28 mouse cellular contexts compared by ENCODE assay signal in the genomic region with DNA sequence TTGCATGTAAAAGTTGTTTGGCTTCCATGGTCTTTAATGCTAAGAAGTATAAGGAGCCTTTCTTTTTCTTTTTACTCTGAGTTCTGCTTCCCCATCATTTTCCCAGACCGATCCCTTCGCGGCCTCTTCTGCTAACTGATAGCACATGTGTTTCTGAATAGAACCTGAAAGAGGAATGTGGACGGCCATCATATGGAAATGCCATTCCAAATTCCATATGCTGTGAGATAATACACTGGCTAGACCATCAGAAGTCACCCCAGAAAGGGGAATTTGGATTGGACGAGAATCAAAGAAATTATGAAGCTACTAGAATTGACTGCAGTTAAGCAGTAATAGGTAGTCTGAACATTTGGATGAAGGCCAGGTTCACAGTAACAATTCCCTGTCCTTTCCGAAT.
DNase-seq lines count a peak whose midpoint lies in the region; ATAC-seq and TF ChIP-seq lines count a peak whose summit lies in the region.
"Had no signal": no experiment of that assay in that cellular context is flagged by ENCODE, and none has a peak within 500 bp of the region (broad histone marks: within the 10 kb centered on the region; RNA-seq: fewer than 3 reads in every experiment).

No protein-coding gene starts in this region.

- no peak for ATAC-seq in embryonic facial prominence, embryonic 11.5 days (replicated peaks; ENCODE audit: insufficient number of reproducible peaks, low FRiP score, low TSS enrichment, low read depth)
- no peak for ATAC-seq in activated CD4-positive, CD25-positive, alpha-beta regulatory T cell, adult 4 months
- ATAC-seq: forebrain, embryonic 16.5 days; lung, postnatal 0 days; midbrain, embryonic 16.5 days had no signal

- no peaks in the 10 kb centered on the region for H3K4me1 ChIP-seq in embryonic facial prominence, embryonic 11.5 days (ENCODE audit: control insufficient read depth, insufficient read depth, low read length)
- H3K4me1 ChIP-seq: hindbrain, embryonic 12.5 days; liver, embryonic 15.5 days; midbrain, embryonic 10.5 days; neural tube, embryonic 13.5 days; stomach, embryonic 15.5 days had no signal

- no peaks in the 10 kb centered on the region for H3K36me3 ChIP-seq in embryonic facial prominence, embryonic 11.5 days (replicated peaks; ENCODE audit: control insufficient read depth, insufficient read depth, low read depth, low read length)
- H3K36me3 ChIP-seq: heart, embryonic 10.5 days; hindbrain, embryonic 12.5 days; liver, embryonic 15.5 days; midbrain, embryonic 10.5 days; neural tube, embryonic 13.5 days; stomach, embryonic 15.5 days had no signal

- no peak overlapping the region for H3K4me3 ChIP-seq in gastrocnemius, adult 2 months
- H3K4me3 ChIP-seq in embryonic facial prominence, embryonic 11.5 days (ENCODE audit: low read depth, low read length), result no peak overlapping the region
- H3K4me3 ChIP-seq: erythroblast, embryonic 14.5 days; heart, embryonic 10.5 days; hindbrain, embryonic 12.5 days; liver, embryonic 15.5 days; midbrain, embryonic 10.5 days; myocyte; neural tube, embryonic 13.5 days; stomach, embryonic 15.5 days had no signal

- intact Hi-C loops in gastrocnemius, adult 2 months (cut with DNase I), result no loop called here

- H3K27me3 ChIP-seq in embryonic facial prominence, embryonic 11.5 days (ENCODE audit: control insufficient read depth, insufficient read depth, low read length), result no peaks in the 10 kb centered on the region
- H3K27me3 ChIP-seq: hindbrain, embryonic 12.5 days; liver, embryonic 15.5 days; neural tube, embryonic 13.5 days; stomach, embryonic 15.5 days had no signal

- no peak overlapping the region for H3K4me2 ChIP-seq in embryonic facial prominence, embryonic 11.5 days (ENCODE audit: low read depth, low read length)
- H3K4me2 ChIP-seq: hindbrain, embryonic 12.5 days; liver, embryonic 15.5 days; neural tube, embryonic 13.5 days; stomach, embryonic 15.5 days had no signal

- no peak for TF ChIP-seq CTCF in gastrocnemius, adult 2 months (IDR thresholded peaks at IDR 0.05)

- H3K9ac ChIP-seq in embryonic facial prominence, embryonic 11.5 days (replicated peaks; ENCODE audit: low read length), result no peak overlapping the region
- H3K9ac ChIP-seq: hindbrain, embryonic 12.5 days; liver, embryonic 15.5 days; neural tube, embryonic 13.5 days; stomach, embryonic 15.5 days had no signal

- WGBS in embryonic facial prominence, embryonic 11.5 days, result 52% methylated on average over 6 of the region's 6 CpGs

- no peak for DNase-seq in gastrocnemius, adult 2 months
- DNase-seq in gastrocnemius, adult 8-10 months (ENCODE audit: low spot score in 2 of 2), result no peak
- DNase-seq in NIH3T3 (ENCODE audit: low read depth), result peak; percentile 27
- DNase-seq in embryonic facial prominence, embryonic 11.5 days (ENCODE audit: low spot score), result peak; percentile 70
- DNase-seq in forelimb bud, embryonic 11.5 days (ENCODE audit: low read depth, low spot score), result peak; percentile 52
- DNase-seq in urinary bladder, postnatal 10 days (ENCODE audit: low spot score), result no peak
- no peak for DNase-seq in right cerebral cortex, postnatal 4 days
- DNase-seq: adrenal gland, postnatal 25 days; cerebellum, adult 8-10 months; cerebellum, postnatal 36 days; kidney, adult 11 months; kidney, postnatal 10 days; liver; retina, postnatal 1 day; thymus, postnatal 25 days had no signal

- no peaks in the 10 kb centered on the region for H3K9me3 ChIP-seq in embryonic facial prominence, embryonic 11.5 days (replicated peaks; ENCODE audit: control insufficient read depth, low read length)
- H3K9me3 ChIP-seq: heart, embryonic 10.5 days; hindbrain, embryonic 12.5 days; liver, embryonic 15.5 days; midbrain, embryonic 10.5 days; neural tube, embryonic 13.5 days; stomach, embryonic 15.5 days had no signal

- 0 out of 2 replicates have a peak overlapping the region, but pooled peaks have one; percentile 63 for H3K27ac ChIP-seq in gastrocnemius, adult 2 months
- H3K27ac ChIP-seq in embryonic facial prominence, embryonic 11.5 days (replicated peaks; ENCODE audit: low read depth, low read length), result no peak overlapping the region
- H3K27ac ChIP-seq: heart, embryonic 10.5 days; hindbrain, embryonic 12.5 days; liver, embryonic 15.5 days; macrophage; midbrain, embryonic 10.5 days; neural tube, embryonic 13.5 days; stomach, embryonic 15.5 days had no signal

Comparison
In these comparisons a context has a peak if more than half of its experiments do, and no peak if none do; other contexts are left out.
1. DNase-seq: peak in NIH3T3 (single experiment), embryonic facial prominence, embryonic 11.5 days (single experiment) and forelimb bud, embryonic 11.5 days (single experiment); none in gastrocnemius, adult 2 months (single experiment), gastrocnemius, adult 8-10 months (0 of 2), urinary bladder, postnatal 10 days (single experiment) and right cerebral cortex, postnatal 4 days (single experiment).